In genomic region chr1:178336777-178337481, GRCm38 (mm10) we compare ENCODE assay signal across 8 mouse cellular contexts. TPM values are rescaled to one million over a fixed set of nuclear protein-coding genes. Genes with fewer than 3 reads are reported as not detected.
DNase-seq lines count a peak whose midpoint lies in the region; ATAC-seq and TF ChIP-seq lines count a peak whose summit lies in the region.

No protein-coding gene starts in this region.

- peaks cover 39% of the 10 kb centered on the region for H3K36me3 ChIP-seq in heart, embryonic 10.5 days
- peaks cover 39% of the 10 kb centered on the region in 2 experiments for H3K36me3 ChIP-seq in MEL (ENCODE audit: control insufficient read depth in 1 of 2, insufficient read depth in 2 of 2, low read length in 2 of 2)
- H3K36me3 ChIP-seq in forebrain, embryonic 10.5 days (replicated peaks): peaks cover 44% of the 10 kb centered on the region
- peaks cover 22% of the 10 kb centered on the region for H3K36me3 ChIP-seq in lung, embryonic 16.5 days (ENCODE audit: control insufficient read depth, insufficient read depth, low read length)

- H3K79me2 ChIP-seq in MEL (ENCODE audit: control insufficient read depth, insufficient read depth, low read length, poor library complexity): peaks cover 53% of the 10 kb centered on the region

- peak overlapping the region; percentile 20; the same call in 1 of the 2 replicates for H3K4me2 ChIP-seq in lung, embryonic 16.5 days (ENCODE audit: low read depth, low read length)

- H3K4me3 ChIP-seq in heart, embryonic 10.5 days: peak overlapping the region; percentile 100
- H3K4me3 ChIP-seq in MEL (ENCODE audit: control insufficient read depth in 1 of 2, insufficient read depth in 1 of 2, low read depth in 2 of 2, low read length in 2 of 2): peak overlapping the region; percentile 91 to 96
- H3K4me3 ChIP-seq in forebrain, embryonic 10.5 days: peak overlapping the region; percentile 100
- H3K4me3 ChIP-seq in lung, embryonic 16.5 days (ENCODE audit: low read length): peak overlapping the region; percentile 100
- H3K4me3 ChIP-seq in olfactory bulb, adult 2 months (ENCODE audit: insufficient read depth, low read depth, low read length): peak overlapping the region; percentile 94

- TF ChIP-seq EP300 in MEL (IDR thresholded peaks at IDR 0.05; ENCODE audit: low read depth in 1 of 2, low read length in 2 of 2): no peak

- no peaks in the 10 kb centered on the region for H3K9me3 ChIP-seq in heart, embryonic 10.5 days
- no peaks in the 10 kb centered on the region for H3K9me3 ChIP-seq in MEL (replicated peaks; ENCODE audit: insufficient read depth, low read length)
- H3K9me3 ChIP-seq in forebrain, embryonic 10.5 days: no peaks in the 10 kb centered on the region
- H3K9me3 ChIP-seq in lung, embryonic 16.5 days (ENCODE audit: control insufficient read depth, low read length): no peaks in the 10 kb centered on the region

- DNase-seq in heart, embryonic 10.5 days (ENCODE audit: low spot score): no peak
- DNase-seq in heart, adult 8-10 months (ENCODE audit: low spot score): no peak
- peak; percentile 50 for DNase-seq in MEL (ENCODE audit: low read depth, low spot score)
- no peak for DNase-seq in forebrain, embryonic 10.5 days (ENCODE audit: extremely low spot score, low spot score)
- DNase-seq in urinary bladder, postnatal 10 days (ENCODE audit: low spot score): peak; percentile 16

- TF ChIP-seq RAD21 in MEL (IDR thresholded peaks at IDR 0.05; ENCODE audit: low read depth, low read length): no peak

- peak overlapping the region; percentile 100 for H3K9ac ChIP-seq in MEL (ENCODE audit: control insufficient read depth, low read depth, low read length, poor library complexity, severe bottlenecking)
- H3K9ac ChIP-seq in lung, embryonic 16.5 days (ENCODE audit: low read length): peak overlapping the region; percentile 100

- ATAC-seq in inflammation-experienced regulatory T-cells, adult 6 months: peak; percentile 27
- ATAC-seq in lung, embryonic 16.5 days (ENCODE audit: low read depth): peak; percentile 42

- 0 out of 6 replicates have a peak, but pooled peaks of 1 of the 3 experiments have one; percentile 6 for TF ChIP-seq CTCF in MEL (IDR thresholded peaks at IDR 0.05 in 2 of 3, conservative IDR thresholded peaks at IDR 0.05 in 1 of 3; ENCODE audit: control insufficient read depth in 1 of 3, insufficient read depth in 1 of 3, low read depth in 2 of 3, low read length in 3 of 3, poor library complexity in 1 of 3, severe bottlenecking in 1 of 3)
- no peak for TF ChIP-seq CTCF in olfactory bulb, adult 2 months (IDR thresholded peaks at IDR 0.05; ENCODE audit: insufficient read depth, low read depth, low read length)

- H3K27me3 ChIP-seq in heart, embryonic 10.5 days (ENCODE audit: insufficient read depth, poor library complexity, severe bottlenecking): no peaks in the 10 kb centered on the region
- H3K27me3 ChIP-seq in MEL (ENCODE audit: control insufficient read depth in 1 of 2, insufficient read depth in 2 of 2, low read length in 2 of 2): no peaks in the 10 kb centered on the region
- no peaks in the 10 kb centered on the region for H3K27me3 ChIP-seq in forebrain, embryonic 10.5 days (ENCODE audit: poor library complexity, severe bottlenecking)
- no peaks in the 10 kb centered on the region for H3K27me3 ChIP-seq in lung, embryonic 16.5 days (ENCODE audit: control insufficient read depth, insufficient read depth, low read depth, low read length)

- WGBS in heart, embryonic 10.5 days: under 1% methylated on average over 88 of the region's 89 CpGs
- under 1% methylated on average over 89 of the region's 89 CpGs for WGBS in forebrain, embryonic 10.5 days
- under 1% methylated on average over 57 of the region's 89 CpGs for WGBS in lung, embryonic 16.5 days
- under 1% methylated on average over 87 of the region's 89 CpGs for WGBS in olfactory bulb, adult 2 months

- H3K27ac ChIP-seq in heart, embryonic 10.5 days: peak overlapping the region; percentile 100
- H3K27ac ChIP-seq in MEL (ENCODE audit: control insufficient read depth, low read depth, low read length): peak overlapping the region; percentile 93
- H3K27ac ChIP-seq in forebrain, embryonic 10.5 days: peak overlapping the region; percentile 100
- peak overlapping the region; percentile 100 for H3K27ac ChIP-seq in lung, embryonic 16.5 days (ENCODE audit: low read length)
- peak overlapping the region; percentile 90 for H3K27ac ChIP-seq in olfactory bulb, adult 2 months (ENCODE audit: insufficient read depth, low read depth, low read length)

- peaks cover 10% of the 10 kb centered on the region for H3K4me1 ChIP-seq in heart, embryonic 10.5 days
- peaks cover 11 to 12% of the 10 kb centered on the region in 2 experiments for H3K4me1 ChIP-seq in MEL (ENCODE audit: control insufficient read depth in 1 of 2, insufficient read depth in 2 of 2, low read length in 2 of 2)
- H3K4me1 ChIP-seq in forebrain, embryonic 10.5 days: peaks cover 38% of the 10 kb centered on the region
- H3K4me1 ChIP-seq in lung, embryonic 16.5 days (replicated peaks; ENCODE audit: control insufficient read depth, insufficient read depth, low read length): peaks cover 15% of the 10 kb centered on the region
- peaks cover 3% of the 10 kb centered on the region; the same call in 1 of the 2 replicates for H3K4me1 ChIP-seq in olfactory bulb, adult 2 months (ENCODE audit: control insufficient read depth, insufficient read depth, low read length)

- peak in 1 of 2 experiments; percentile 14; a peak in 2 of 4 replicates for TF ChIP-seq POLR2A in MEL (IDR thresholded peaks at IDR 0.05; ENCODE audit: control insufficient read depth in 1 of 2, insufficient read depth in 1 of 2, low read depth in 1 of 2, low read length in 2 of 2, poor library complexity in 1 of 2)
- TF ChIP-seq POLR2A in olfactory bulb, adult 2 months (IDR thresholded peaks at IDR 0.05; ENCODE audit: insufficient read depth, low read depth, low read length): 0 out of 2 replicates have a peak, but pooled peaks have one; percentile 5

TF ChIP-seq in MEL, 35 proteins besides CTCF, POLR2A, EP300 and RAD21:
- TF ChIP-seq NELFE (IDR thresholded peaks at IDR 0.05; ENCODE audit: low read depth, low read length) (no peak), POLR2AphosphoS5 (IDR thresholded peaks at IDR 0.05; ENCODE audit: borderline replicate concordance, low read depth, low read length) (no peak), NRF1 (IDR thresholded peaks at IDR 0.05; ENCODE audit: insufficient read depth, low read depth, low read length, poor library complexity, severe bottlenecking) (no peak), CHD1 (IDR thresholded peaks at IDR 0.05; ENCODE audit: low read depth, low read length) (peak; percentile 8), E2F4 (IDR thresholded peaks at IDR 0.05; ENCODE audit: borderline replicate concordance, low read depth, low read length) (no peak), USF1 (IDR thresholded peaks at IDR 0.05; ENCODE audit: low read depth, low read length) (no peak), UBTF (IDR thresholded peaks at IDR 0.05; ENCODE audit: borderline replicate concordance, insufficient read depth, low read depth, low read length) (0 out of 2 replicates have a peak, but pooled peaks have one; percentile 8)

RNA-seq across cellular contexts. Expression of gene Hnrnpu, which starts 0.7 kb away (rescaled TPM):
- polyA plus RNA-seq in heart, embryonic 10.5 days (2016; fragmentation: Nextera tagmentation; extraction: Ambion mirVana): 296 and 533 TPM in 2 replicates
- total RNA-seq in heart, adult 8-10 months (2022): 100 to 1,000 TPM; 147 to 166 (median 155) TPM
- 373 and 409 TPM in 2 replicates for total RNA-seq in MEL (2012; rRNA removed)
- 1,000 to 10,000 TPM in 1 of 2 experiments, 100 to 1,000 TPM in 1; 789 to 2,754 TPM for polyA plus RNA-seq in MEL (2012; ENCODE audit: insufficient read depth in 1 of 2, insufficient read length in 2 of 2, low read depth in 1 of 2, low replicate concordance in 2 of 2, missing spikeins in 1 of 2)
- polyA plus RNA-seq in forebrain, embryonic 10.5 days (2016; fragmentation: Nextera tagmentation; extraction: Ambion mirVana): 437 and 457 TPM in 2 replicates
- polyA plus RNA-seq in inflammation-experienced regulatory T-cells, adult 6 months (2017; shearing (Covaris generic)): 100 to 1,000 TPM in 2 of 3 experiments, 10 to 100 TPM in 1; 89.8 to 166 (median 118) TPM
- polyA plus RNA-seq in lung, embryonic 16.5 days (2015; fragmentation: Nextera tagmentation; extraction: Ambion mirVana): 209 and 239 TPM in 2 replicates
- 351 and 2,130 TPM in 2 replicates for polyA plus RNA-seq in olfactory bulb, adult 2 months (2012; ENCODE audit: insufficient read depth, insufficient read length, low replicate concordance, missing spikeins)

RNA-seq across cellular contexts. Expression of gene Cox20, which starts 18.0 kb away (rescaled TPM):
- polyA plus RNA-seq in heart, embryonic 10.5 days (2016; fragmentation: Nextera tagmentation; extraction: Ambion mirVana): 112 and 129 TPM in 2 replicates
- total RNA-seq in heart, adult 8-10 months (2022): 100 to 1,000 TPM in 2 of 4 experiments, 10 to 100 TPM in 2; 90.6 to 125 (median 103) TPM
- 24.3 and 26.8 TPM in 2 replicates for total RNA-seq in MEL (2012; rRNA removed)
- polyA plus RNA-seq in MEL (2012; ENCODE audit: insufficient read depth in 1 of 2, insufficient read length in 2 of 2, low read depth in 1 of 2, low replicate concordance in 2 of 2, missing spikeins in 1 of 2): 10 to 100 TPM in 1 of 2 experiments, not detected in 1; 27.3 TPM
- polyA plus RNA-seq in forebrain, embryonic 10.5 days (2016; fragmentation: Nextera tagmentation; extraction: Ambion mirVana): 77.3 and 84.2 TPM in 2 replicates
- polyA plus RNA-seq in inflammation-experienced regulatory T-cells, adult 6 months (2017; shearing (Covaris generic)): 100 to 1,000 TPM; 177 to 251 (median 244) TPM
- 113 and 141 TPM in 2 replicates for polyA plus RNA-seq in lung, embryonic 16.5 days (2015; fragmentation: Nextera tagmentation; extraction: Ambion mirVana)
- not detected in 2 replicates for polyA plus RNA-seq in olfactory bulb, adult 2 months (2012; ENCODE audit: insufficient read depth, insufficient read length, low replicate concordance, missing spikeins)

Comparison
In these comparisons a context has a peak if more than half of its experiments do, and no peak if none do; other contexts are left out.
1. DNase-seq: peak in MEL (single experiment) and urinary bladder, postnatal 10 days (single experiment); none in heart, embryonic 10.5 days (single experiment), heart, adult 8-10 months (single experiment) and forebrain, embryonic 10.5 days (single experiment).
2. Peak in every context shown above with its lines, with median percentiles within 50 percentile points of each other: H3K27ac ChIP-seq and H3K4me3 ChIP-seq.